Mouse (Mus musculus) kidney, postnatal 14 days (tissue): ENCODE results near the gene Lce1m.
"Not testable (repeated sequence)": the region's sequence is repeated elsewhere in the genome, so short reads cannot be mapped to it uniquely, and the experiment has no call there.

Experiments
- DNase-seq: peaks from one replicate; pipeline ENCODE4 v3.0.0; 2022; ENCODE audit warnings: mixed read lengths

Gene Lce1m

DNA sequence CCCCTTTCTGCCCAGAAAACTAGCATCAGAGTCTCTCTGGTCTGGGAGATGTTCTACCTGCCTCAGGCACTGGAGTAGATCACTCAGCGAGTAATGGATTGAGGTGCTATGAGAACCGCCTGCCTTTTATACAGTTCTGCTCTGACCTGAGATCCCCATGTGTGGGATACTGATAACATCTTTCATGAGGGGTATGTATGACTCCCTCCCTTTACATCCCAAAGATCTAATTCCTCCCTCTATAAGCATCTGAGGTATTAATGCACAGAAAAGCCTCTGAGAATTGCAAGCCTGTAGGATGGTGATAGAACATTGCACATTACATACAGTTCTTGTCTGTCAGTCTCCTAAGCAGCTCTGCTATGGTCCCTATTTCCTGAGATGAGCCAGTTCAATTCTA lies at the start of gene Lce1m:
Gene Lce1m, minus strand, starts transcription at position 101 of the 400 bp plus-strand sequence.
- no peak for DNase-seq

DNA sequence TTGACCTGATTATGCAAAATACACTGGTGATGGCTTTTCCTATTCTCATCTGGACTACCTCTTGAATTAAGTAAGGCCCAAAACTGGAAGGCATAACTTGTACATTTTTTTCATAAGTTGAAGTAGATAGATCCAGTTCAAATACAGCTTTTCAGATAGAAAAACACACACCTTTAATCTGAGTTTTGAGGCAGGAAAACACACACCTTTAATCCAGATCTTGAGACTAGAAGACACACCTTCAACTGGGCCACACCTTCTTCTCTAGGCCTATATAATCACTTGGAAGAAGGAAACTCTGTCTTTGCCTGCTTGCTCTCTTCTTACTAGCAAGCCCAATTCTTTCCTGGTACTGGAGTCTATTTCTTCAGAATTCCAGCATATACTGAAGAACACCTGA lies 49.7 kb upstream of the Lce1m start, which contains the start of gene Gm4858:
Gene Gm4858, plus strand, starts transcription at position 301 of the 400 bp plus-strand sequence.
- not testable (repeated sequence) for DNase-seq

DNA sequence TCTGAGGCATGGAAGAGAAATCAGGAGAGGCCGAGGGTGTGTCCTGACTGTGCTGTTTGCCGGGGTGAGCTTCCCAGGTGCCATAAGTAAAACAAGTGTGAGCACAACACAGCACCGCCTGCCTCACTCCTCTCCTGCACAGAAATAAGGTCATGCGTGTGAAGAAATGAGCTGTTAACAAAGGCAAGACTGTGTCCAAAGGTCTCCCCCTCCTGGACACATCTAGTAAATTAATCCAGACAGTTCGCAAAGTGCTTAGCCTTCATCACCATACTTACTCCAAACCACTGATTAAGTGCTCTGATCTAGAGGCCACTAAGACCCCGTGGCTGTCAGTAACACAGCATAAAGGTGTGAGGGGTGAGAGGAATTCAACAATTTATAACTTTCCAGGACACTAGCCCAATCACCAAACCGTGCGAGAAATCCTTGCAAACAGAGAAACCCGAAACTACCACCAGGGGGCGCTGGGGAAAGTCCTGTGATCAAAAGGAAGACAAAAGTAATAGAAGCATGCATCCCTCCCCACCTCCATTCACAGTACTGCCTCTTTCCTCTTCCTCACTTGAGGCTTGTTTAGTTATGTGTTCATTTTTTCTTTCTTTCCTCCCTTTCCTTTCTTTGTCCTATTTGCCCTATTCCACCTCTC lies 34.1 kb upstream of the Lce1m start:
- DNase-seq = no peak

DNA sequence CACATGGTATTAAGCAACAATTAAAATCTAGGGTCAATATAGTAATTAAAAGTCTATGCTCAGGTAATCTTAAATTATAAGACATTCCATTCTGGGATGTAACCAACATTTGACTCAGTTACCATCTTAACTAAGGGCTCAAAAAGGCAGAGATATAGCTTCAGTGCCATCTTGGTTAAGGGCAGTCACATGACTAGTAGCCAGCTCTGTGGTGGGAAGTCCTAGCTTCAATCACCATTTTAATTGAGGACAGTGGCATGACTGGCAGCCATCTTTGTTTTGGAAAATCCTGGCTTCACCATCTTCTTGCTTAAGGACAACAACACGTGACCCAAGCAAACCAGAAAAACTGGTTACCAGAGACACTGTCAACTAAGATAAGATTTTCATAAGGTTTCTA lies 31.3 kb upstream of the Lce1m start:
- no peak for DNase-seq

DNA sequence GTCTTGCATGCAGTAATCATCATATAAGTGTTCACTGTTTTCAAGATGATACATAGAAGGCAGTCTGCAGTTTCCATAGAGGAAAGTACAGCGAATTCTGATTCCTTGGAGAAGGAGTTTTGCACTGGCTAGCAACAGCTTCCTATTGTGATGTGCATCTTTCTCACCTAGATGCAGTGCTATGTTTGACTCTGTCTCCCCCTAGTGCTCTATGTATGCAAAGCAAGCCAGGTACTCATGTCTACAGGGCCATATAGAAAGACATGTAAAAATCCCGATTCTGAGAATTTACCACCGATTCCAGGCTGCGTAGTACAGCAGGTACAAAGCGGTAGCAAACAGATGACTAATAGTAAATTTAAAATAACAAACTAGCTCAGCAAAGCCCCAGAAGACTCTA lies 12.6 kb upstream of the Lce1m start:
- DNase-seq = peak; percentile 17

DNA sequence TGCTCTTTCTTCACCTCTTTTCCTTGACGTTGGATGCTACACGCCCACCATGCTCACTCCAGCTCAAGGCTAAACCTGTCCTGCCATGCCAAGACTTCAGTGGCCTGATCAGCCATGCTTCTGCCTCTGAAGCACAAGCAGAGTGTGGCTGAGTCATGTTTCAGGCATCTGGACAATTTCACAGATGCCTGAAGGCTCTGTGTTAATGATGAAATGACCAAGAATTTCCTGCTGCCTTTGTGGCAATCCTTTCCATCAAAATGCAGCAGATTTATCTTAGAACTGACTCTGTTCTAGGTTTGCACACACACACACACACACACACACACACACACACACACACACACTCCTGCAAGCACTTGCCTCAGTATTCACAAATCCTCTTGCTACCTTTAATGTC lies 6.6 kb upstream of the Lce1m start:
- DNase-seq = no peak

DNA sequence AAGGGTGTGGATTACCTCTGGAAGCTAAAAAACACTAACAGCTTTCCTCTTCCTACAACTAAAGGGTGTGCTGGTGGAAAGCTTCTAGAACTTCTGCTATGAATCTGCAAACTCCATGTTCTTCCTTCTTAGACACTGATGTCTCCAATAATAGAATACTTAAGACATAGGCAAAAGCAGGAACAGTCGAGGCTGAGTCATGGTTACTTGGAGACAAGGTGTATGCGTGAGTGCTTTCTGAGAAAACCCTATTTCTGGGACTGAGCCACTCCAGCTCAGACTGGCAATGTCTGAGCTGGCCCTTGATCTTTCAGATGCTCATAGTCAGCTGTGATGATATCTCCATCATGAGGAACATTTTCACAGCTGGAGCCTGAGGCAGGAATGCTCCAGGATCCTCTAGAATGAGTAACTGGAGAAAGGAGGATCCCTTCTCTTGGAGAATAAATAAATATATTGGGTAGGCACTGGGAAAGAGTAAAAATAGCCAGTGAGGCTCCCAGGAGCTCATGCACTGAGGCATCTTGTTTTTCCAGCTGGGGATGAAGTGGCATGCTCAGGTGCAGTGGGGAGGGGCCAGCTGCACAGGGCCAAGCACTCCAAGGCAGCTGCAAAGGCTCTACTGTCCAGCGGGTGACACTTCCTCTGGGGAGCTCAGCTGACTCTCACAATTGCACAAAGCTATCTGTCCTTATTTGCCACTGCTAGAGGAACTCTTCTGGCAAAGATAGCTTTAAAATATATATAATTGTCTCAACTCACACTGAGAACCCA lies 4.7 kb upstream of the Lce1m start:
- no peak for DNase-seq

DNA sequence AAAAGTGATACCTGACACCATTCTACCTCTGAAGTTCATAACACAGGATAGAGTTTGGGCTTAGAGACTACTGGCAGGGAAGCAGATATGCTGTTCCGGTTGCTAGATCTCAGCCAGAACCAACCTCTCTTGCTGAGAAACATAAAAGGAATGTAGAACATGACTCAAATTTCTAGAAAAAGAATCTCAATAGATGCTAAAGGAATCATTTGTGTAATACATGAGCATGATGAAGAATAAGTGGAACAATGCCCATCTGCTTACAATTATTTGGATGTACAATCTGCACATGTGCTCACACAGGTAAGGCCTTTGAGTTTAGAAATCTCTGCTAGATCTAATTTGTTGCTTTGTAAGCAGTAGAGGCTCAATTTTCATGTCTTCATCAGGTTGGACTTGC lies 2.3 kb upstream of the Lce1m start:
- no peak for DNase-seq

DNA sequence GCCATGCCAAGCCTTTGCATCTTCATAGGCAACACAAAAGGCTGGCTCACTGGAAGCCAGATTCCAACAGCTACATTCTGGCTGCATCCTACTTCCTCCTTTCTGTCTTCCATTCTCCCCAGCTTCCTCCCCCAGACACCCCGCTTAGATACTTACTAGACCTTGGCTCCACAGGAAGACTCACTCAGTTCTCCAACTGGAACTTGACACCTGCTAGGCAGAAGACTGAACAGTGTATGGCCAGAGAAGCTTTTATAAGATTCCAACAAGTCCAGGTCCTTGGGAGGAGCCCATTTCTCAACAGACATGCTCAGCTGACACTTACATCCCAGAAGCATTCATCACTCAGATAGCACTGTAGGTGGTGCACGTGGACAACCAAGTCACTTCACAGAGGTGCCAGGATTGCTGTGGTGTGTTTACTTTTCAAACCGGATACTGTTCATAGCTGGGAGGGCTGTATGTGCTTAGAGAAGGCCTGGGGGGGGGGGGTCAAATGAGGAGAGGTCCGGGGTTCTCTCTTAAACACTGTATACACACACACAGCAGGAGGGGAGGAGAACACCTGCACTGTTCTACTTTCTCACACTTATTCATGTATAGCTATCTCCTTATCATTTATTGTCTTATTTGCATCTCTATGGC lies 3.3 kb downstream of the Lce1m start, which contains the start of gene Crct1:
Gene Crct1, minus strand, starts transcription at position 228 of the 645 bp plus-strand sequence.
- DNase-seq = no peak

DNA sequence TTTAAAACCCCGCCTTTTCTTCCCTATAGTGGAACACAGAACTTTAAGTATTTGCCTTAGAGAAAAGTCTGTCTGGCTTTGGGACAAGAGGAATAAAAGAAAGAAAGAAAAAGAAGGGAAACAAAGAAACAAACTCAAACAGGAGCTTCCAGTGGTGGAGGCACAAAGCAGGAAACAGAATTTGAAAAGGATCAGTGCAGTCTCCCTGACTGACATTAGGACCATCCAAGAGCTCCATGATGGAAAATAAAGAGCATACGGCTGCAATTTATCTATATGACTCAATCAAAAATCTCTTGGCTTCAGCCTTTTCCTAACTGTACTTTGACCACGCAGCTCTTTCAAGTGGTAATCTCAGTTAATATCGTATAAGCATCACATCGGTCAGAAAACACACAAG lies 4.0 kb downstream of the Lce1m start:
- DNase-seq = no peak

DNA sequence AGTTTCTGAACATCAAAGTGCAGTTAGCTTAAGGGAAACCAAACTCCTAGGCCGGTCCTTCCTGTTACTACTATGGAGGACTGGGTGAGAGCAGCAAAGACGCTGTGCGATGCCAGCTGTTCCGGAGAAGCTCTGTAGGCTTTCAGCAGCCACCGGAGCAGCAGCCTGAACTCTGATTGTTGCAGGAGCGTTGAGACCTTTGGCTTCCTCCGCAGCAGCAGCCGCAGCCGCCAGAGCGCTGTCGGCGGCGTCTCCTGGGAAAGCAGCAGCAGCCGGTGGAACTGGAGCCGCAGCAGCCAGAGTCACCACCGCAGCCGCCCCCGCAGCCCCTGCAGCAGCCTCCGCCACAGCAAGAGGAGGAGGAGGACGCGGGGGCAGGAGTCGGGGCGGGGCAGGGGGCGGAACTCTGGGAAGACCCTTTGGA lies 4.5 kb downstream of the Lce1m start:
- peak; percentile 35 for DNase-seq

DNA sequence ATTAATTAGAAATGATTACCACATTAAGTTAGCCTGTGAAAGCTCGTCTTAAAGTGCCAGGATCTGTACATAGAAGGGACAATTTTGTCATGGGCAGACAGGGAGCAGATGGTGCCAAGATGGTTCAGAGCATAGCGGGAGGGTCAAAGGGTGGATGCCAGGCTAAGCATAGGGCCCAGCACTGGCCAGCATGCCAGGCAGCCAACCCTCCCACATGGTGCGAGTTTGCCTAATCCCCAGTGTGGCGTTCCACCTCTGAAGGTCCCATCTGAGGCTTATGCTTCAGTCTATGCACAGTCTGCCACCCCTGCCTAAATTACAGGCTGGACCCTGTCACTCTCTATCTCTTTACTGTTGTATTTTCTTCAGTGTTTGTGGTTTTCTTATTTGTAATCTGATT lies 16.0 kb downstream of the Lce1m start:
- no peak for DNase-seq

DNA sequence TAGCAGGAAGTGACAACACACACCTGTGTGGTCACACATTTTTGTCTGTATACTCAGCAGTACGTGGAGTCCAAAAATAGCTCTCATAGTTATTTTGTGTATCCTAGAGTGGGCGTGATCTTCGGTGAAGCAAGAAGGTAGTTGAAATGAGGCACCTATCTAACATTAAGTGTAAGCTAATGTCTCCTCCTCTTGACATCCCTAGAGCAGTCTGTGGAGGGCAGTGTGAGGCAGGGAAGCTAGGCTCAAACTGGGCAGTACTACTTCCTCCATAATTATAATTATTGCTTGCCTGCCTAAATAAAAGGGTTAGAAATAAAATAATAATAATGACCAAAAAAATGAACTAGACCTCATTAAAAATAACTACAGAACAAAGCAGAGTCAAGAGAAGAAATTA lies 18.2 kb downstream of the Lce1m start:
- DNase-seq = no peak

DNA sequence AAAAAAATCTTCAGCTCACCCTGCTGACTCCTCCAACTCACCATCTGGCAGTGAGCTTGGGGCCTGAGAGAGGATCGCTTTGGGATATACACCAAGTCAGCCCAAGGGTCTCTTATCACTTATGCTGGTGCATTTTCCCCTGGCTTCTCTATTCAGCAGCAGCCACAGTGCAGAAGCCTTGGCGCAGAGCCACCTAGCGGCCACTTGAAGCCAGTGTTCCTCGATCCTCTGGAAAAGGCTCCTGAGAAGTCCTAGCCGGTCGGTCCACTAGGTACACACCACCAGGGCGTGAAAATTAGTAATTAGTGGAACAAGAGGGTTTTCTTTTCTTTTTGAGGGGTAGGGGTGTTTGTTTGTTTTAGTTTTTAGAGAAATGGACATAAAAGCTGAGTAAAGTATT lies 20.2 kb downstream of the Lce1m start:
- DNase-seq = peak; percentile 69

DNA sequence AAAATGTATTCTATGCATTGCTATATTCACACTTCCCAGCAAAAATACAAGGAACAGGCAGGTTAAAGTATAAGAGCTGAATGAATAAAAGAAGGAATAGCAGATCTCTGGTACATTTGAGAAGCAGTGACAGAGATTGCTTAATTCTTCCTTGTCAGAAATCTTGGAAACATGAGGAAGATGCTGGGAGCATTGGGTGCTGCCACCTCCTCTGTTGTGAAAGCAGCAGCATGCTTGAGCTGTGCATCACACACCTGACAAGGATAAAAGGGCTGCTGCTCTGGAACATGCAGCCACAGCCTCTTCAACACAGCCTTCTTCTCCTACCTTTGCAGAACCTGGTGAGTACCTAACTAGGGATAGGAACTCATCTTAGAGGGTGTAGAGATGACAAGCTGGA lies 26.9 kb downstream of the Lce1m start, which contains the start of gene Lce3f:
Gene Lce3f, plus strand, starts transcription at position 301 of the 400 bp plus-strand sequence.
- no peak for DNase-seq

DNA sequence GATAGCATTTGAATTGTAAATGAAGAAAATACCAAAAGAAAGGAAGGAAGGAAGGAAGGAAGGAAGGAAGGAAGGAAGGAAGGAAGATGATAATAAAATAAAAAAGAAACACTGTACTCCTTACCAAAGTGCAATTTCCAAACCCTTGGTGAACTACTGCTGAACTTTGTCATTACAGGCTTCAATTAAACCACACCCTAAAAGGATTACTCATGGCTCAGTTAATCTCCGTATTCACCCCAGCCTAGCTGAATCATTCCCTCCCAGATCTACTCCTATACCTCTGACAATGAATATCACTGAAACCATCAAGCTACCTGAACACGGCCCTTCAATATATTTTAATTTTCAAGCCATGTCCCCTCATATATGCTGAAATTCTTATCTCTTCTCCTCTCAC lies 40.4 kb downstream of the Lce1m start:
- DNase-seq = no peak
